Mouse (Mus musculus) embryonic facial prominence, embryonic 12.5 days (tissue): ENCODE results near the gene 4833439L19Rik. TPM values are rescaled to one million over a fixed set of nuclear protein-coding genes. Genes with fewer than 3 reads are reported as not detected.

Source experiments
- ATAC-seq: fragments of 200-750 bp; cut with Nextera tagmentation; 2 replicates; pipeline ENCODE4 v1.8.0; 2017; ENCODE audit not compliant: insufficient number of reproducible peaks, insufficient read depth, low FRiP score, low TSS enrichment
- H3K27ac ChIP-seq: fragments of 300-500 bp; sonication (generic); 2 replicates; pipeline ENCODE4 v1.5.1; 2016; ENCODE audit warnings: mild to moderate bottlenecking
- H3K27me3 ChIP-seq: fragments of 300-500 bp; sonication (generic); 2 replicates; pipeline ENCODE4 v1.6.1; 2016; ENCODE audit warnings: mild to moderate bottlenecking, moderate library complexity
- H3K36me3 ChIP-seq: fragments of 300-500 bp; sonication (generic); 2 replicates; pipeline ENCODE4 v1.6.1; 2016; ENCODE audit warnings: mild to moderate bottlenecking
- H3K4me1 ChIP-seq: fragments of 300-500 bp; sonication (generic); 2 replicates; pipeline ENCODE4 v1.6.1; 2016
- H3K4me2 ChIP-seq: fragments of 300-500 bp; sonication (generic); replicated peaks from 2 replicates; pipeline ENCODE4 v1.6.1; 2016; ENCODE audit warnings: mild to moderate bottlenecking, moderate library complexity
- H3K4me3 ChIP-seq: fragments of 300-500 bp; sonication (generic); 2 replicates; pipeline ENCODE4 v1.5.1; 2016; ENCODE audit warnings: mild to moderate bottlenecking
- H3K9ac ChIP-seq: fragments of 300-500 bp; sonication (generic); 2 replicates; pipeline ENCODE4 v1.6.1; 2016; ENCODE audit warnings: mild to moderate bottlenecking, moderate library complexity
- H3K9me3 ChIP-seq: fragments of 300-500 bp; sonication (generic); 2 replicates; pipeline ENCODE4 v1.6.1; 2016; ENCODE audit warnings: mild to moderate bottlenecking, moderate library complexity
- WGBS: fragments of 180-500 bp; shearing (Covaris S2); methylation state at CpG from one replicate; pipeline ENCODE4 v1.1.7; 2016; 5-methylcytosine and 5-hydroxymethylcytosine counted together
- polyA plus RNA-seq: library from polyadenylated mRNA; unstranded; fragments of >200 nt; fragmentation: Nextera tagmentation; extraction: Ambion mirVana; gene quantifications from 2 replicates; pipeline ENCODE4 v1.2.1, GENCODE M21; 2016

The 4833439L19Rik gene
- polyA plus RNA-seq, 1 experiment from 2014 or later, result 169 TPM

DNA sequence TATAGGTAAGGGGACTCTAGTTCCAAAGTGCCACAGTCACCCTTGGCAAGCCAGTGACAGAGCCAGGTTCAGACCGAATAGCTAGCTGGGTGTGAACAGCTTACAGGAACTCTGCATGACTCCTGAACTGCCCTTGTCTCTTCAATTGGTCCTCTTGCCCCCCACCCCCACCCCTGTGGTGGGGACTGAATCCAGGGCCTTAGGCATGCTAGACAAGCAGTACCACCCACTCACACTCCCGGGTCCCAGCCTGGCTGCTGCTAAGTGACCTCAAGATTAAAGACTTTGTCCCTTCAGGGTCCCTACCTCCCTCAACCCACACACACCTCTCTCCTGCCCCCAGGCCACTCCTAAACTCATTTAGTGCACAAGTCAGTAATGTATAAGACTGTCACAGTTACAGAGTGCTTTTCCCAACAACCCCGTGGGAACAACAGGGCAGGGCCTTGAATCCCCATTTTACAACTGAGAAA lies 37.4 kb upstream of the 4833439L19Rik start:
- no peak overlapping the region for H3K4me2 ChIP-seq
- H3K4me3 ChIP-seq, result no peak overlapping the region
- 53% methylated on average over 3 of the region's 3 CpGs for WGBS
- 0 out of 2 replicates have a peak, but pooled peaks cover 5% of the 10 kb centered on the region for H3K36me3 ChIP-seq
- no peaks in the 10 kb centered on the region for H3K27me3 ChIP-seq
- no peak for ATAC-seq
- H3K27ac ChIP-seq, result no peak overlapping the region
- no peaks in the 10 kb centered on the region for H3K4me1 ChIP-seq
- no peaks in the 10 kb centered on the region for H3K9me3 ChIP-seq
- H3K9ac ChIP-seq, result no peak overlapping the region

DNA sequence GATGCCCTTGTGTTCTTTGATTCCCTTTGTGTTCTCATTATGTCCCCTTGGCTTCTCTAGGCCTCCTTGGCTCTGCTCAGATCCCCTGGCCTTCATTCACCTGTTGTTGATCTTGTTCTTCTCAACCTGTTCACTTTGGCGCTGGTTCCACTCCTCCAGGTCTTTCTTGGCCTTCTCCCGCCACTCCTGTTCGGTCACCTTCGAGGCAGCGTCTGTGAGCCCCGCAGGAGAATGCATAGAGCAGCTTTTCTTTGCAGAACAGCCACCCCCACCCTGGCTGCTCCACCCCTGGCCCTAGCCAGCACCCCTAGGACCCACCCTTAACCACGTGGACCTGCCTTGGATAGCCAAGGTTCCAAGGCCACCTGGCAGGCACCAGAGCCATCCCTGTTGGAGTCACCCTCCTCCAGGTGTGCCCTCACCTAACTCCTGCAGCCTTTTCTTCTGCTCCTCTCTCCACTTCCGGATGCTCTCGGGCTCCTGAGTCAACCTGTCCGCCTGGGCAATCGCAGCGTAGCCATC lies 33.4 kb upstream of the 4833439L19Rik start:
- no peaks in the 10 kb centered on the region for H3K9me3 ChIP-seq
- H3K36me3 ChIP-seq, result 0 out of 2 replicates have a peak, but pooled peaks cover 5% of the 10 kb centered on the region
- no peak overlapping the region for H3K4me2 ChIP-seq
- no peak for ATAC-seq
- no peak overlapping the region for H3K27ac ChIP-seq
- WGBS, result 88% methylated on average over 12 of the region's 12 CpGs
- no peak overlapping the region for H3K4me3 ChIP-seq
- no peak overlapping the region for H3K9ac ChIP-seq
- H3K4me1 ChIP-seq, result no peaks in the 10 kb centered on the region
- H3K27me3 ChIP-seq, result no peaks in the 10 kb centered on the region

DNA sequence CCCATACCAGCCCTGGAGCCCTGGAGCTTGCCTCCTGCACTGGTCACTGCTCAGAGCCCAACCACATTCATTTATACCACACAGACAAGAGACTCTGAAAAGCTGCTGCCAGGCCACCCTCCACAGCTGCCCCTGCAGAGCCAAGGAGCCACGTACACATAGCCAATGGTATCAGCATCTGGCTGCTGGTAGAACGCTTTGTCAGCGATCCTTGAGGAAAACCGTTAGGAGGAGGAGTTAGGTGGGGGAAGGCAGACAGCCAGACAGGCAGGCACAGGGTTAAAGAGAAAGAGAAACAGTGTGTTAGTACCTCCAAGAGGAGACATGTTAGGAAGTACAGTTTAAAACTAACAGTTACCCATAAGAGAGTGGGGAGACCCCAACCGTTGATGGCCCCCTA lies 31.6 kb upstream of the 4833439L19Rik start:
- no peak for ATAC-seq
- Histone ChIP-seq H3K27me3 (no peaks in the 10 kb centered on the region), H3K4me2 (no peak overlapping the region), H3K4me3 (no peak overlapping the region), H3K9ac (no peak overlapping the region), H3K36me3 (0 out of 2 replicates have a peak, but pooled peaks cover 5% of the 10 kb centered on the region), H3K4me1 (no peaks in the 10 kb centered on the region), H3K9me3 (no peaks in the 10 kb centered on the region), H3K27ac (no peak overlapping the region)
- 71% methylated on average over 5 of the region's 5 CpGs for WGBS

DNA sequence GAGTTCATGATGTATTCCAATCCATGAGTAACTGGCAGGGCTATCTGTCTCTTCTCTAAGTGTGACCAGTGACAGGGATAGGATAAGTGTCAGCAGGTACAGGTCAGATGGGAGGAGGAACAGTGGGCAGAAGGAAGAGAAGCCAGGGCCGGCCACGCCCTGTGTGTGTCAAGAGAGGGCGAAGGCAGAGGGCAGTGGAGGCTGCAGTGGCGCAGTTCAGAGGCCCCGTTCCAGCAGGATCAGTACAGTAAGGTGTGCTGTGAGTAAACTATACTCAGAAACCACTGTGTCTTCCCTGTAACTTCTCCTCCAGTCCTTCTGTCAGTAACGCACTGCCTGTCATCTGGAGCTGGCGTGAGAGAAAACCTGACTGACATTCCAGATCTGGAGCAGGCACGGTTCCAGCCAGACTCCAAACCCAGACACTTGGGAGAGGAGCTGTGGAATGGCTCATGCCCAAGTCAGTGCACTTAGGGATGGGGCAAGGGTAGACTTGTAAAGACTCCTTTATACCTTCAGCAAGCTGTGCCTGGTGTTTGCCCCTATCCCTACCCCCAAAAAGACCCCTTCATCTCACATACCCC lies 31.0 kb upstream of the 4833439L19Rik start:
- 0 out of 2 replicates have a peak, but pooled peaks cover 5% of the 10 kb centered on the region for H3K36me3 ChIP-seq
- H3K27ac ChIP-seq, result no peak overlapping the region
- H3K4me3 ChIP-seq, result no peak overlapping the region
- H3K4me1 ChIP-seq, result peaks cover 6% of the 10 kb centered on the region
- H3K9ac ChIP-seq, result 0 out of 2 replicates have a peak overlapping the region, but pooled peaks have one; percentile 27
- ATAC-seq, result no peak
- no peaks in the 10 kb centered on the region for H3K9me3 ChIP-seq
- WGBS, result 80% methylated on average over 8 of the region's 8 CpGs
- no peaks in the 10 kb centered on the region for H3K27me3 ChIP-seq
- no peak overlapping the region for H3K4me2 ChIP-seq

DNA sequence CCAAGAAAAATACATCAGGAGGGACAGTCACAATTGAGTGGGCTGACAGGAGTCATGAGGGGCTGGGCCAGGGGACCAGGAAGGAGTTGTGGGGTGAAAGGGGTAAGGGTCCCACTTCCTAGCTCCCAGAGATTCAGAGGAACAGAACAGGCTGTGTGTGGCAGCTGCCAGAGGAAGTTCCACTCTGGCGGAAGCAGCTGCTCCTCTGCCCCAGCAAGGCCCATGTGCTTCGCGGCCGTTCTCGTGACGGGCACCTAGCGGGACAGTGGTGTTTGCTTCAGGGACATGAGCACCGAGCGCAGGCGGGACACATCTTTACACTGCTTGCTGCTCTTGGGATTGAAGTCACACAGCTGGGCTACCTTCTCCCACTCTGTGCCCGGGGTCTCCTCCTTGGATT lies 28.4 kb upstream of the 4833439L19Rik start:
- H3K4me2 ChIP-seq, result no peak overlapping the region
- peaks cover 10% of the 10 kb centered on the region for H3K4me1 ChIP-seq
- H3K36me3 ChIP-seq, result 0 out of 2 replicates have a peak, but pooled peaks cover 5% of the 10 kb centered on the region
- no peaks in the 10 kb centered on the region for H3K9me3 ChIP-seq
- ATAC-seq, result no peak
- H3K27ac ChIP-seq, result no peak overlapping the region
- WGBS, result 91% methylated on average over 11 of the region's 11 CpGs
- H3K9ac ChIP-seq, result no peak overlapping the region
- H3K4me3 ChIP-seq, result no peak overlapping the region
- no peaks in the 10 kb centered on the region for H3K27me3 ChIP-seq

DNA sequence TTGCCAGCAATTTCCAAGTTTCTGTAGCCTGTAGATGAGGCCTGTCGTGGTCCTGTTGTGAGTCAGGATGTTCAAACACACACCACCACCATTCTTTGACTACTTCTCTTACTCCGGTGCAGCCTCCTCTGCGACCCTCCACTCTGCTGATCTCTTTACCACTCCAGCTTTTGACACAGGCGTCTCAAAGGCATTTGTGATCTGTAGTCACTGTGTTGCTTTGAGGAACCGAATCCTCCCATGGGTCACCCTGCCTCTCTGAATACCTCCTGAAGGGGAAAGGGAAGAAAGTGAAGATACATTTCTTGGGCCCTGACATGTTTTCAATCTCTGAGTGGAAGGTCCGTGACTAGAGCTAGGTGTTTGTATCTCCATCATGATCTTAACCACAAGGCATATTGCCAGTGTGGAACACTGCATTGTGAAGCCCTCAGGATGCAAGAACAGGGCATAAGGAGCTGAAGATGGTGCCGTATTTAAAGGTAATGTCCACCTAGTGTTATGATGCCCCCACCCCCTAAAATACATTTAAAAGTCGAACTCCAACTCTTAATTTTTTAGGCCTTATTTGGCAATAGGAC lies 26.6 kb upstream of the 4833439L19Rik start:
- Histone ChIP-seq H3K4me3 (no peak overlapping the region), H3K4me1 (peaks cover 10% of the 10 kb centered on the region), H3K9ac (no peak overlapping the region), H3K4me2 (peak overlapping the region; percentile 68), H3K9me3 (no peaks in the 10 kb centered on the region), H3K27ac (no peak overlapping the region), H3K27me3 (no peaks in the 10 kb centered on the region), H3K36me3 (peaks cover 7% of the 10 kb centered on the region)
- WGBS, result 91% methylated on average over 8 of the region's 8 CpGs
- ATAC-seq, result no peak

DNA sequence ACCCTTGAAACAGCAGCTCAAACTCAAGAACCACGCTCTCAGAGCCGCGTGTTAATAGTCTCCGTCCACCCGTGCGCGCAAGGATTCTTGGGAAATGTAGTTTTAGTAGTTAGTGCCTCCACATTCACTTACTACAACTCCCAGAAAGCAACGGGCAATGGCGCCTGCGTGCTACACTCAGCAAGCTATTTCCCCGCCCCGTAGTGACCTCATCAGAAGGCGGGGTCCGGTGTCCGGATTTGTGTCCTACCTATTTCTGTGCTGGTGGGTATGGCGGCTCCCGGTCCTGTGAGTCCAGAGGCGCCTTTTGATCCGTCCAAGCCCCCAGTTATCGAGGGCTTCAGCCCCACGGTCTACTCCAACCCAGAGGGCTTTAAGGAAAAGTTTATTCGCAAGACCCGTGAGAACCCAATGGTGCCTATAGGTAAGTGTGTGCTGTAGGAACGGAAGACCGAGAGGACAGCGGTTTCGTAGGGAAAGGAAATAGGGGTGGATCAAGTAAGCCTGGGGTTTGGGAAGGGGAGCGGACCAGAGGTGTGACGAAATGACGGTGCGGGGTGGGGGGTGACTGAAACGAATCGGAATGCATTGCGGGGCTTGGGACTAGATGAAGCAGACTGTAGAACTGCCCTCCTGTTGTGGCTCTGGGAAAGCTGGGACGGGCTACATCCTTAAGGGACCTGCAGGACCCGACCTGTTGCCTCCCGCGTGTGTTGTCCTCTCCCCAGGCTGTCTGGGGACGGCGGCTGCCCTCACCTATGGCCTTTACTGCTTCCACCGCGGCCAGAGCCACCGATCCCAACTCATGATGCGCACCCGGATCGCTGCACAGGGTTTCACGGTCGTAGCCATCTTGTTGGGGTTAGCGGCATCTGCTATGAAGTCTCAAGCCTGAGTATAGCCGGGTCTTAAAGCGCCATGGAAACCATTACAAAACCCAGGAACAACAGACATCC lies 25.0 kb upstream of the 4833439L19Rik start, which contains the start of the genes Nop16 and Higd2a:
Gene Nop16 (minus strand): TSS at position 95 of the 956 bp plus-strand sequence.
Gene Higd2a (plus strand): TSS at position 212 of the 956 bp plus-strand sequence.
- peak; percentile 95 for ATAC-seq
- peaks cover 10% of the 10 kb centered on the region for H3K4me1 ChIP-seq
- peak within 1 kb of the TSS; percentile 80 for H3K9ac ChIP-seq
- H3K27me3 ChIP-seq, result no peaks in the 10 kb centered on the region
- H3K4me2 ChIP-seq, result peak within 1 kb of the TSS; percentile 68
- no peaks in the 10 kb centered on the region for H3K9me3 ChIP-seq
- H3K4me3 ChIP-seq, result peak within 1 kb of the TSS; percentile 78
- H3K27ac ChIP-seq, result peak within 1 kb of the TSS; percentile 82
- WGBS, result under 1% methylated on average over 51 of the region's 51 CpGs
- H3K36me3 ChIP-seq, result peaks cover 17% of the 10 kb centered on the region

DNA sequence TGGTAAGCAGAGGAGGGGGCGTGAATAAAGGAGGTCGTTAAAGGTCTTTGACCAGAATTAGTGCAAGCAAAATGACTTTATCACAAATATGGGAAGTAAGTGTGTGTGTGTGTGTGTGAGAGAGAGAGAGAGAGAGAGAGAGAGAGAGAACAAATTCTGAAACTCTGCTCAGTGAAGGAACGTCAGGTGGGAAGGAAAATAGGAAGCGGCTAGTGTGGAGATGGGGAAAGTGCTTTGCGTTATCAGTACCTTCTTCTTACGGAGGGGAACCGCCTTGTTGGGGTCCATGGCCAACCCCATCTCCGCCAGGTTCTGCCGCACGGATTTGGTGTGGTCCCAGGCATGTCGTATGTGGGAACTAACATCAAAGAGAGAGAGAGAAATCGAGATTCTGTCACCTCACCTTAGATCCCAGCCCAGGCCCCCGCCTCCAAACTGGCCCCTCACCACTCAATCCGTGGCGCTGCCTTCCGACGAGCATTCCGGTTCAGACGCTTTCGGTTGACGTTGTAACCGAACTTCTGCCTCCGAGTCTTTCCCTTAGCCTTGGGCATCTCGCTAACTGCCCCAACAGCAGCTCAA lies 24.3 kb upstream of the 4833439L19Rik start:
- peak overlapping the region; percentile 68 for H3K4me2 ChIP-seq
- H3K36me3 ChIP-seq, result peaks cover 25% of the 10 kb centered on the region
- peaks cover 10% of the 10 kb centered on the region for H3K4me1 ChIP-seq
- 2% methylated on average over 24 of the region's 24 CpGs for WGBS
- peak overlapping the region; percentile 78 for H3K4me3 ChIP-seq
- H3K9ac ChIP-seq, result peak overlapping the region; percentile 50
- H3K9me3 ChIP-seq, result no peaks in the 10 kb centered on the region
- H3K27ac ChIP-seq, result no peak overlapping the region
- ATAC-seq, result no peak
- H3K27me3 ChIP-seq, result no peaks in the 10 kb centered on the region

DNA sequence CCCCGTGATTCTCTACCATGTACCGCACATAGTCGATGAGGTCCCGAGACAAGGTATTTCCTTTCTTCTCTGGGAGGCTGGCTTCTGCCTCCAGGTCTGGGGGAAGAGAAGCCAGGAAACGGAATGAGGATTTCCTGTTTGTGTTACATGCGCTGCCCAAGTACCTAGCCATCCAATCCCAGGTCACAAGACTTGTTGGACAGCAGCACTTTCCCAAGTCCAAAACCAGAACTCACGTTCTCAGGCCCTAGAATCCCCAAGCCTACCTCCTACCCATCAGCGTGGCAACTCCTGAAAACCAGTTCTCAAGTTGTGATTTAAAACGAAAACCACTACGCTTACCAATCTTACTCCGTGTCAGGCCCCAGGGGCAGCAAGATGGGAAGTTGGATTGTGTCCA lies 20.6 kb upstream of the 4833439L19Rik start:
- H3K4me2 ChIP-seq, result no peak overlapping the region
- peaks cover 58% of the 10 kb centered on the region for H3K36me3 ChIP-seq
- ATAC-seq, result no peak
- H3K27me3 ChIP-seq, result no peaks in the 10 kb centered on the region
- H3K4me3 ChIP-seq, result no peak overlapping the region
- 89% methylated on average over 11 of the region's 11 CpGs for WGBS
- no peak overlapping the region for H3K9ac ChIP-seq
- H3K4me1 ChIP-seq, result peaks cover under 1% of the 10 kb centered on the region
- H3K9me3 ChIP-seq, result no peaks in the 10 kb centered on the region
- H3K27ac ChIP-seq, result no peak overlapping the region

DNA sequence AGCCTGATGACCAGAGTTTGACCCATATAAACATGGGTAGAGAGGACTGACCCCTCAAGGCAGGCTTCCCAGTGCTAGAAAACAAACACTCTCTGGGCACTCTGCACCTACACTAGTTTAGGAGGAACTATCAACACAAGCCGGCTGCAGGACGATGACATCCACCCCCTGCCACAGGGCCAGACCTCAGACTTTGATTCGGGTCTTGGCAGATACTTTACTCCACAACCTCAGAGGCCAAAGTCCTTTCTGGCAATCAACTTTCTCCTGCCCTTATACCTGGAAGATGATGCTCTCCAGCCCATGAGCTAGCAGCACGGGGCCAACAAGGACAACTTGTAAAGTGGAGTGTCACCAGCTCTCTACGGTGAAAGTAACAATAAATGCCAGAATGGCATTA lies 17.6 kb upstream of the 4833439L19Rik start:
- Histone ChIP-seq H3K4me3 (no peak overlapping the region), H3K9ac (no peak overlapping the region), H3K9me3 (no peaks in the 10 kb centered on the region), H3K27me3 (no peaks in the 10 kb centered on the region), H3K4me1 (no peaks in the 10 kb centered on the region), H3K36me3 (peaks cover 85% of the 10 kb centered on the region), H3K4me2 (no peak overlapping the region), H3K27ac (no peak overlapping the region)
- no peak for ATAC-seq
- WGBS, result 84% methylated on average over 5 of the region's 5 CpGs

DNA sequence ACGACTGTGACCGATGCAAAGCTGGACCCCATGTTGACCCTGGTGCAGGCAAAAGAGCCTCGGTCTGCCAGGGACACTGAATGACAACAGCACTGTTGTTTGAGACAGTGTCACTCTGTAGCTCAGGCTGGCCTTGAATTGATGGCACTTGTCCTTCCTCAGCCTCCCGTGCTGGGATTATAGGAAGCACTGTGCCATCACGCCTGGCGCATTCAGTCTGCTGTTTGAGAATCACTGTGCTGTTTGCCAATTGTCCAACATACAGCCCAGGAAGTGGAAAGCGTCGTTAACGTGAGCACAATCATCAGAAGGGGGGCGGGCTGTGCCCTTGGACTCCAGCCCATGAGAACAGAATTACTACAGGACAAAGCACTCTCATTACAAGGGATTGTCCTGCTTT lies 16.9 kb upstream of the 4833439L19Rik start:
- 79% methylated on average over 10 of the region's 10 CpGs for WGBS
- H3K4me3 ChIP-seq, result no peak overlapping the region
- peaks cover 87% of the 10 kb centered on the region for H3K36me3 ChIP-seq
- no peak overlapping the region for H3K4me2 ChIP-seq
- H3K27ac ChIP-seq, result no peak overlapping the region
- no peaks in the 10 kb centered on the region for H3K9me3 ChIP-seq
- no peak overlapping the region for H3K9ac ChIP-seq
- H3K4me1 ChIP-seq, result no peaks in the 10 kb centered on the region
- H3K27me3 ChIP-seq, result no peaks in the 10 kb centered on the region
- ATAC-seq, result no peak
